Mouse (Mus musculus) spleen, adult 2 months (tissue): ENCODE data around the gene Gm4779. TPM values are rescaled to one million over a fixed set of nuclear protein-coding genes. Genes with fewer than 3 reads are reported as not detected.
A peak's percentile ranks its signal among the peaks of the same experiment; 100 is the strongest.

ENCODE experiments used
- DNase-seq, 2 experiments: peaks; one replicate each; pipeline versions ENCODE4 v3.0.0 to v3.0.0-alpha.2; 2012 to 2021; ENCODE audit warnings: low spot score in 2 of 2, low read depth in 1 of 2
- H3K27ac ChIP-seq: fragments of 200-500 bp; 2 replicates; pipeline ENCODE4 v1.5.1; 2012; ENCODE audit warnings: low read length, inconsistent platforms; ENCODE audit not compliant: insufficient read depth
- H3K27me3 ChIP-seq: fragments of 200-500 bp; 2 replicates; pipeline ENCODE4 v1.6.1; 2012; ENCODE audit warnings: mild to moderate bottlenecking, moderate library complexity, low read length, inconsistent platforms; ENCODE audit not compliant: control insufficient read depth, insufficient read depth
- H3K36me3 ChIP-seq: fragments of 200-500 bp; 2 replicates; pipeline ENCODE4 v1.6.1; 2012; ENCODE audit warnings: mild to moderate bottlenecking, low read length, inconsistent platforms; ENCODE audit not compliant: control insufficient read depth, insufficient read depth
- H3K4me1 ChIP-seq: fragments of 200-500 bp; 2 replicates; pipeline ENCODE4 v1.6.1; 2011; ENCODE audit warnings: inconsistent platforms; ENCODE audit not compliant: control insufficient read depth, insufficient read depth, insufficient read length
- H3K4me3 ChIP-seq: fragments of 200-500 bp; 2 replicates; pipeline ENCODE4 v1.5.1; 2011; ENCODE audit warnings: mild to moderate bottlenecking, inconsistent platforms; ENCODE audit not compliant: insufficient read depth, insufficient read length; ENCODE audit errors: extremely low read depth
- CTCF ChIP-seq: fragments of 200-500 bp; IDR thresholded peaks from 2 replicates; pipeline ENCODE4 v1.5.1; 2011; ENCODE audit warnings: mild to moderate bottlenecking, inconsistent platforms; ENCODE audit not compliant: insufficient read depth, insufficient read length, insufficient replicate concordance; ENCODE audit errors: extremely low read depth
- POLR2A ChIP-seq: fragments of 200-500 bp; IDR thresholded peaks from 2 replicates; pipeline ENCODE4 v1.6.1; 2011; ENCODE audit warnings: low read depth, low read length, inconsistent platforms
- WGBS: fragments of 180-500 bp; shearing (Covaris S2); methylation state at CpG from one replicate; pipeline ENCODE4 v1.1.7; 2018; 5-methylcytosine and 5-hydroxymethylcytosine counted together
- polyA plus RNA-seq: library from polyadenylated mRNA; depleted of rRNA; stranded (reverse); fragments of >200 nt; gene quantifications from 2 replicates; pipeline ENCODE4 v1.2.3, GENCODE M21; 2012

The Gm4779 gene
- polyA plus RNA-seq, 1 experiment = not detected

GRCm38 (mm10) chrX:101770307-101770706 lies 23.9 kb downstream of the Gm4779 start:
- H3K4me3 ChIP-seq = no peak overlapping the region
- no peak for TF ChIP-seq POLR2A
- TF ChIP-seq CTCF = no peak
- peak overlapping the region; percentile 46; the same call in 1 of the 2 replicates for H3K27ac ChIP-seq
- no peaks in the 10 kb centered on the region for H3K27me3 ChIP-seq
- no peaks in the 10 kb centered on the region for H3K36me3 ChIP-seq
- 9% methylated on average over 3 of the region's 3 CpGs for WGBS
- peak; percentile 20 to 42 for DNase-seq
- H3K4me1 ChIP-seq = peaks cover 6% of the 10 kb centered on the region; the same call in 1 of the 2 replicates

GRCm38 (mm10) chrX:101769478-101769877 lies 24.7 kb downstream of the Gm4779 start:
- Histone ChIP-seq H3K27me3 (no peaks in the 10 kb centered on the region), H3K4me3 (no peak overlapping the region), H3K36me3 (no peaks in the 10 kb centered on the region), H3K4me1 (peaks cover 6% of the 10 kb centered on the region; the same call in 1 of the 2 replicates), H3K27ac (peak overlapping the region; percentile 46; the same call in 1 of the 2 replicates)
- DNase-seq = no peak
- 58% methylated on average over 2 of the region's 2 CpGs for whole genome bisulfite sequencing
- TF ChIP-seq POLR2A (no peak), CTCF (no peak)

DNA sequence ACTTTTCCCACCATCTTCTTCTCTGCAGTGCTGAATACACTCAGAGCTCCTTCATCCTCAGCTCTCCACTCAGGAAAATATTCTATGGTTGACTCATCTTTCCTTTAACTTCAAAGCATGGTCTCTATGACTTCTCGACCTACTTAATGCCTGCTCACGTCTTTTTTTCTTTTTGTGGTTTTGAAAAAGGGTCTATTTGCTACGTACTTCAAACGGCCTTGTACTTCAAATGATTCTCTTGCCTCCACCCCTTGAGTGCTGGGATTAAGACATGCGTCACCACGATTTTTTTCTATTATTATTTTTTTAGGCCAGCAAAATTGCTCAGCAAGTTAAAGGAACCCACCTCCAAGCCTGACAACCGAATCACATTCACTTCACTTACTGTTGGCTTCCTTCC lies 26.9 kb downstream of the Gm4779 start:
- Histone ChIP-seq H3K27ac (no peak overlapping the region), H3K36me3 (no peaks in the 10 kb centered on the region), H3K27me3 (no peaks in the 10 kb centered on the region), H3K4me1 (peaks cover 6% of the 10 kb centered on the region; the same call in 1 of the 2 replicates), H3K4me3 (no peak overlapping the region)
- no peak for DNase-seq
- TF ChIP-seq CTCF (no peak), POLR2A (no peak)
- 24% methylated on average over 7 of the region's 7 CpGs for WGBS

DNA sequence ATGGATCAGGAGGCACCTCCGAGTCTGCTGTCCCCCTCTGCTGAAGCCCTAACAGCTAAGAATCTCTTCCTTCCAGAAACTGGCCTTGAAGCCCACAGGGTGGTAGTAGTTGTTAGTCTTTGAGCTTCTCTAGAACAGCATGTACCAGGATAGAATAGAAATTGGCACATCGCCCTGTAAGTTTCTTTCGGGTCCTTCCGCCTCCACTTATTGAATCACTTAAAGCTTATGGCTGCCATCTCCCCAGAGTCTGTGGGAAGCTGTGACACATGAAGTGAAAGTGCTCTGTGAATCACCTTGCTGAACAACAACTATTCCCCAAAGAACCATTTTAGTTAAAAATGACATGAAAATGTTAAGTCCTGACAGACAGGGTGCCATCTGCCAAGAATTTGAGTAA lies 29.1 kb downstream of the Gm4779 start:
- Histone ChIP-seq H3K4me3 (no peak overlapping the region), H3K27me3 (no peaks in the 10 kb centered on the region), H3K36me3 (no peaks in the 10 kb centered on the region), H3K27ac (no peak overlapping the region), H3K4me1 (no peaks in the 10 kb centered on the region; the same call in 1 of the 2 replicates)
- TF ChIP-seq POLR2A = no peak
- TF ChIP-seq CTCF = no peak
- 65% methylated on average over 4 of the region's 4 CpGs for WGBS
- no peak for DNase-seq

DNA sequence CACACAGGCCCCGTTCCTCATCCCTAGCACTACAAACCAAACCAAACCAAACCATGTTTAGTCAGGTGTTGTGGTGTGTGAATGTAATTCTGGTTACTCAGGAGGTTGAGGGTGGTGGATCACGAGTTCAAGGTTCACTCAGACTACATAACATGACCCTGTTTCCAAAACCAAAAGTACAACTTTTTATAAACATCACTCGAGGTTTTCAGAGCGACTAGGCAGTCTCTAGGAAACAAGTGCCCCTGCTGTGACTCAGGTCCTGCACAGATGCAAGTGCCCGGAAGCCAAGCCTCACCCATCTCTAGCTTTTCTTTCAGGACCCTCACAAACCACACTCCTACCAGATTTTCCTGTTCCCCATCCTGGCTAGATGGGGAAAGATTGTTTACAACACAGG lies 29.6 kb downstream of the Gm4779 start:
- no peaks in the 10 kb centered on the region for H3K27me3 ChIP-seq
- H3K27ac ChIP-seq = no peak overlapping the region
- H3K4me3 ChIP-seq = no peak overlapping the region
- TF ChIP-seq POLR2A = no peak
- 57% methylated on average over 5 of the region's 5 CpGs for WGBS
- no peaks in the 10 kb centered on the region; the same call in 1 of the 2 replicates for H3K4me1 ChIP-seq
- H3K36me3 ChIP-seq = no peaks in the 10 kb centered on the region
- no peak for DNase-seq

DNA sequence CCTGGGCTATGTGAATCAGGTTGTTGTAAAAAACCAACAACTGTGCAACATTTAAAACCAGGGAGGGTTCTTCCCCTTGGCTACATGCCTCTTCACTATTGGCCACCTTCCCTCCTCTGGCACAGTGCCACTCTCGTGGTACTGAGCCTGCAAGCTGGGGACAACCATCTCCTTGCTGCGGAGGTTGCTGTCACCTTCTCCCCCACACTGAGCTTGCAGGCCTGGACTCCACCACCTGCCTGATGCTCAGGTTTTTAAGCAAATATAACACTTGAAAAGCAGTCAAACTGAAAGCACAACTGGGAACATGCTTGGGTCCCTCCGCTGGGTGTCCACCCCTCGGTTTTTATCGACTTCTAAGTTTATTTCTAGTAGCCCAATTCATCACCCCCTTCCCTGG lies 39.7 kb downstream of the Gm4779 start:
- TF ChIP-seq CTCF = no peak
- Histone ChIP-seq H3K27ac (no peak overlapping the region), H3K4me1 (no peaks in the 10 kb centered on the region), H3K36me3 (no peaks in the 10 kb centered on the region), H3K27me3 (no peaks in the 10 kb centered on the region), H3K4me3 (no peak overlapping the region)
- WGBS = 56% methylated on average over 5 of the region's 5 CpGs
- no peak for DNase-seq

GRCm38 (mm10) chrX:101750144-101750543 lies 44.1 kb downstream of the Gm4779 start:
- no peaks in the 10 kb centered on the region for H3K36me3 ChIP-seq
- H3K27ac ChIP-seq = no peak overlapping the region
- no peaks in the 10 kb centered on the region for H3K27me3 ChIP-seq
- DNase-seq = no peak
- no peak overlapping the region for H3K4me3 ChIP-seq
- TF ChIP-seq POLR2A (no peak), CTCF (no peak)
- WGBS = 80% methylated on average over 4 of the region's 4 CpGs
- no peaks in the 10 kb centered on the region for H3K4me1 ChIP-seq
